Mouse (Mus musculus): Measurements from ENCODE around the gene Lrch1. TPM values are rescaled to one million over a fixed set of nuclear protein-coding genes. Genes with fewer than 3 reads are reported as not detected.

The Lrch1 gene
- polyA plus RNA-seq, 1 experiment: 6.5 TPM

- no peak for DNase-seq (ENCODE audit: low read depth, low spot score)
Measured at GRCm38 (mm10) chr14:74867076-74868042, 80.3 kb downstream of the Lrch1 start.

GRCm38 (mm10) chr14:74865738-74866137 lies 81.9 kb downstream of the Lrch1 start:
- WGBS: 24% methylated on average over 3 of the region's 3 CpGs
- no peak for DNase-seq (ENCODE audit: low read depth, low spot score)

More at GRCm38 (mm10) chr14:74867076-74868042, 80.3 kb downstream of the Lrch1 start:
- 58% methylated on average over 20 of the region's 20 CpGs for WGBS

- no peak for DNase-seq (ENCODE audit: low read depth, low spot score)
- 34% methylated on average over 5 of the region's 5 CpGs for WGBS
Measured at GRCm38 (mm10) chr14:74864805-74865483, 82.7 kb downstream of the Lrch1 start.

- 90% methylated on average over 9 of the region's 9 CpGs for WGBS
Measured at GRCm38 (mm10) chr14:74861456-74861855, 86.2 kb downstream of the Lrch1 start.

GRCm38 (mm10) chr14:74859154-74859553 lies 88.5 kb downstream of the Lrch1 start:
- no peak for DNase-seq (ENCODE audit: low read depth, low spot score)
- WGBS: 89% methylated on average over 1 of the region's 1 CpGs

More at GRCm38 (mm10) chr14:74861456-74861855, 86.2 kb downstream of the Lrch1 start:
- no peak for DNase-seq (ENCODE audit: low read depth, low spot score)

- WGBS: 92% methylated on average over 8 of the region's 8 CpGs
- no peak for DNase-seq (ENCODE audit: low read depth, low spot score)
Measured at GRCm38 (mm10) chr14:74855429-74855828, 92.2 kb downstream of the Lrch1 start.

GRCm38 (mm10) chr14:74853759-74854100 lies 93.9 kb downstream of the Lrch1 start:
- no peak for DNase-seq (ENCODE audit: low read depth, low spot score)

GRCm38 (mm10) chr14:74852965-74853758 lies 94.5 kb downstream of the Lrch1 start:
- no peak for DNase-seq (ENCODE audit: low read depth, low spot score)
- WGBS: 10% methylated on average over 16 of the region's 16 CpGs

More at GRCm38 (mm10) chr14:74853759-74854100, 93.9 kb downstream of the Lrch1 start:
- WGBS: 35% methylated on average over 4 of the region's 4 CpGs

- 29% methylated on average over 9 of the region's 9 CpGs for WGBS
- DNase-seq (ENCODE audit: low read depth, low spot score): no peak
Measured at GRCm38 (mm10) chr14:74851866-74852265, 95.8 kb downstream of the Lrch1 start.

- DNase-seq (ENCODE audit: low read depth, low spot score): no peak
- WGBS: 69% methylated on average over 6 of the region's 6 CpGs
Measured at GRCm38 (mm10) chr14:74849020-74849419, 98.7 kb downstream of the Lrch1 start.

GRCm38 (mm10) chr14:74848224-74848623 lies 99.5 kb downstream of the Lrch1 start:
- 92% methylated on average over 5 of the region's 5 CpGs for WGBS
- DNase-seq (ENCODE audit: low read depth, low spot score): no peak

- 23% methylated on average over 14 of the region's 14 CpGs for WGBS
- no peak for DNase-seq (ENCODE audit: low read depth, low spot score)
Measured at GRCm38 (mm10) chr14:74847311-74848133, 100.2 kb downstream of the Lrch1 start.

GRCm38 (mm10) chr14:74846668-74847067 lies 101.0 kb downstream of the Lrch1 start:
- DNase-seq (ENCODE audit: low read depth, low spot score): no peak
- WGBS: 35% methylated on average over 5 of the region's 5 CpGs

GRCm38 (mm10) chr14:74845661-74846274 lies 101.9 kb downstream of the Lrch1 start:
- no peak for DNase-seq (ENCODE audit: low read depth, low spot score)
- WGBS: 30% methylated on average over 2 of the region's 2 CpGs

GRCm38 (mm10) chr14:74841708-74842107 lies 106.0 kb downstream of the Lrch1 start:
- 28% methylated on average over 2 of the region's 2 CpGs for WGBS
- no peak for DNase-seq (ENCODE audit: low read depth, low spot score)

GRCm38 (mm10) chr14:74841297-74841696 lies 106.4 kb downstream of the Lrch1 start:
- WGBS: 33% methylated on average over 3 of the region's 3 CpGs
- DNase-seq (ENCODE audit: low read depth, low spot score): no peak

GRCm38 (mm10) chr14:74840820-74841219 lies 106.9 kb downstream of the Lrch1 start:
- DNase-seq (ENCODE audit: low read depth, low spot score): no peak
- 45% methylated on average over 3 of the region's 3 CpGs for WGBS

- DNase-seq (ENCODE audit: low read depth, low spot score): no peak
- WGBS: 70% methylated on average over 2 of the region's 2 CpGs
Measured at GRCm38 (mm10) chr14:74840328-74840727, 107.3 kb downstream of the Lrch1 start.

GRCm38 (mm10) chr14:74838816-74839215 lies 108.9 kb downstream of the Lrch1 start:
- no peak for DNase-seq (ENCODE audit: low read depth, low spot score)
- 90% methylated on average over 7 of the region's 7 CpGs for WGBS
